Mouse (Mus musculus): ENCODE data around the gene Gpatch1.

DNA sequence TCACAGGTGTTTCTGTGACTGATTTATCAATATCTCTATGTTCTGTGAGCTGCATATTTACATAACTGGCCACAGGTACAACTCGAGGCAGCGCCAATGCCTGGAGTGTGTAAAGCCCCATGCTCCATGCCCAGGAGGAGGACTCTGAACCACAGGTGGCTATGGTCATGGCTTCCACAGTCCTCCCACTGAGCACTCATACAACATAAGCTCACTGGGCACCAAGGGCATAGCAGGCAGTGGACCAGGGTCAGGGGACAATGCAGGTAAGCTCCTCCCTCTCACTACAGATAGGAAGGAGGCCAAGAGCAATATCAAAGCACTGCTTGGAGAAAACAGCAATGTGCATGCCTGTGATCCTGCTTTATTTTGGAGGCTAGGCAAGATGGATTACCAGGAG, 22.6 kb downstream of the Gpatch1 start:
- TF ChIP-seq CTCF (conservative IDR thresholded peaks at IDR 0.05; ENCODE audit: insufficient read depth, insufficient read length, low read depth, low read length) (no peak), POLR2A (IDR thresholded peaks at IDR 0.05; ENCODE audit: low read depth, low read length) (no peak)

Data from kidney, adult 2 months (tissue).